Mouse (Mus musculus): ENCODE measurements around the gene Mrrf. TPM values are rescaled to one million over a fixed set of nuclear protein-coding genes. Genes with fewer than 3 reads are reported as not detected.

Mrrf gene
- polyA plus RNA-seq, 1 experiment from 2014 or later, result 27.2 TPM

DNA sequence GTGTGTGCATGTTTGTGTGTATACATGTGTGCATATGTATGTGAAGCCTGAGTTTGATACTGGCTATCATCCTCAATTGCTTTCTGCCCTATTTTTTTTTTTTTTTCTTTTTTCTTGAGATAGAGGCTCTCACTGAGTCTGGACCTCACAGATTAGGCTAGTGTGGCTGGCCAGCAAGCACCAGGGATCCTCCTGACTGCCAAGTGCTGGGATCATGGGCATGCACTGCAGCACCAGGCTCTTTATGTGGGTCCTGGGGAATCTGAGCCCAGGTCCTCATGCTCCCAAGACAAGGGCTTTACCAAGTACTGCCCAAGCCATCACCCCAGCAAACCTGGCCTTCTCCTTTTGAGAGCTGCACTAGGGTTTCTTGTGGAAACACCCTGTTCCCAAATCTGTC is 87.2 kb downstream of the Mrrf start:
- H3K4me2 ChIP-seq, result no peak overlapping the region
- H3K4me1 ChIP-seq (replicated peaks), result no peaks in the 10 kb centered on the region
- no peak overlapping the region for H3K4me3 ChIP-seq
- H3K27ac ChIP-seq, result no peak overlapping the region
- no peaks in the 10 kb centered on the region for H3K9me3 ChIP-seq
- ATAC-seq (ENCODE audit: low FRiP score), result no peak
- H3K9ac ChIP-seq, result no peak overlapping the region
- H3K36me3 ChIP-seq, result no peaks in the 10 kb centered on the region
- H3K27me3 ChIP-seq, result 0 out of 2 replicates have a peak, but pooled peaks cover 3% of the 10 kb centered on the region

DNA sequence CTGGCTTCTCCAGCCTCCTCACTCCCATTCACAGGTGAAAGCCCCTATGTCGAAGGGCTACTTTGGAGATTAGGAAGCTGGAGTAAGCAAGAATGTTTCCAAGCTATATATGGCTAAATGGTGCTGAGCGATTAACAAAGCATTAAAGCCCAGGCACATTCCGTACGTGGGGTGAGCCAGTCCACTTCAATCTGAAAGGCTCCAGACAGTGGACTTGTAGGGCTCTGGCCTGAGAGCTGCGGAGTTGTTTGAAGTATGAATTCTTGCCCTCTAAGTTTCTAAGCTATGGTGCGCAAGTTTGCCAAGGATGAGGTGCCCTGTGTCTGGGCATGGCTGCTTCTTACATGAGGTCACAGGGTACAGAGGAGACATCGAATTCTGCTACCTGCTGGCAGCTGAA is 88.0 kb downstream of the Mrrf start:
- WGBS, result 86% methylated on average over 7 of the region's 7 CpGs
- no peak overlapping the region for H3K27ac ChIP-seq

DNA sequence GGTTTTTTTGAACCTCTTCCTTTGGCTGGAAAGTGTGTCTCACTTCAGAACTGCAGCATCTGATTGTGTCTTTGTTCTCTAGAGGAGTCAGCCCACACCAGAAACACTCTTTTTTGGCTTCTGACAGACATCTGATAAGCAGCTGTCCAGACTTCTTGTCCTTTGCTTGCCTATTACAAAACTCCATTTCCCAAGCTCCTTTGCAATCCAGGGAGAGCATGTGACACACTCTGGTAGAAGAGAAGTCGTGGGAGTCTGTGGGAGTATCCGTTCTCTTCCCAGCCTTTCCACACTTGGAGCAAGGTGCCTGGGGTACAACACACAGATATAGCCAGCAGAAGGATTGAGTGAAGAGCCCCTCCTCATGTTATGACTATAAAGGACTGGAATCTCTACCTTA is 88.4 kb downstream of the Mrrf start:
- no peak overlapping the region for H3K4me2 ChIP-seq
- H3K4me3 ChIP-seq, result no peak overlapping the region
- 33% methylated on average over 2 of the region's 2 CpGs for WGBS
- H3K36me3 ChIP-seq, result no peaks in the 10 kb centered on the region
- no peaks in the 10 kb centered on the region for H3K9me3 ChIP-seq
- H3K4me1 ChIP-seq (replicated peaks), result no peaks in the 10 kb centered on the region
- no peak overlapping the region for H3K9ac ChIP-seq
- ATAC-seq (ENCODE audit: low FRiP score), result no peak
- H3K27ac ChIP-seq, result no peak overlapping the region
- H3K27me3 ChIP-seq, result 0 out of 2 replicates have a peak, but pooled peaks cover 11% of the 10 kb centered on the region

More for the DNA sequence above, 88.0 kb downstream of the Mrrf start:
- no peaks in the 10 kb centered on the region for H3K4me1 ChIP-seq (replicated peaks)
- H3K4me3 ChIP-seq, result no peak overlapping the region
- no peaks in the 10 kb centered on the region for H3K36me3 ChIP-seq
- no peak for ATAC-seq (ENCODE audit: low FRiP score)
- H3K27me3 ChIP-seq, result 0 out of 2 replicates have a peak, but pooled peaks cover 10% of the 10 kb centered on the region
- H3K9me3 ChIP-seq, result no peaks in the 10 kb centered on the region
- H3K9ac ChIP-seq, result no peak overlapping the region
- no peak overlapping the region for H3K4me2 ChIP-seq

DNA sequence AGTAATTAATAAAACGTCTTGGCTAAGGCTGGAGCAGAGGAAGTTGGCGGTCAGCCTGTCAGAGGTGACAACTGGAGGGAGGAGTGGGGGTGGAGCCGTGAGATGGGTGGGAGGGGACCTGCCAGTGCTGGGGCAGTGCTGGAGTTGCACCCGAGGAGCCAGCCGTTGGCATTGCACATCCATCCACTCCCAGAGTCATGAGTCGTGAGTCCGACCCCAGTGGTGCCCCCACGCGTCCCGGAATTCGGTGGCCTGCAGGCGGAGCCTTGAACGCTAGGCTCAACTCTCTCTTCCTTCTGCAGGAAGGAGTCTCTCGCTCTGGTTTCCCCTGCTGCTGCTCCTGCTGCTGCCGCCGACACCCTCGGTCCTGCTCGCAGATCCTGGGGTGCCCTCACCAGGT is 94.2 kb downstream of the Mrrf start, which contains the start of gene Ptgs1:
Gene Ptgs1, plus strand, starts transcription at position 61 of the 400 bp plus-strand sequence.
- Histone ChIP-seq H3K4me1 (replicated peaks) (peaks cover 9% of the 10 kb centered on the region), H3K9me3 (no peaks in the 10 kb centered on the region), H3K36me3 (no peaks in the 10 kb centered on the region), H3K27ac (no peak within 1 kb of the TSS), H3K27me3 (peaks cover 36% of the 10 kb centered on the region), H3K4me3 (peak within 1 kb of the TSS; percentile 37), H3K9ac (peak within 1 kb of the TSS; percentile 67), H3K4me2 (peak within 1 kb of the TSS; percentile 63)
- WGBS, result 3% methylated on average over 18 of the region's 18 CpGs
- ATAC-seq (ENCODE audit: low FRiP score), result peak; percentile 59

DNA sequence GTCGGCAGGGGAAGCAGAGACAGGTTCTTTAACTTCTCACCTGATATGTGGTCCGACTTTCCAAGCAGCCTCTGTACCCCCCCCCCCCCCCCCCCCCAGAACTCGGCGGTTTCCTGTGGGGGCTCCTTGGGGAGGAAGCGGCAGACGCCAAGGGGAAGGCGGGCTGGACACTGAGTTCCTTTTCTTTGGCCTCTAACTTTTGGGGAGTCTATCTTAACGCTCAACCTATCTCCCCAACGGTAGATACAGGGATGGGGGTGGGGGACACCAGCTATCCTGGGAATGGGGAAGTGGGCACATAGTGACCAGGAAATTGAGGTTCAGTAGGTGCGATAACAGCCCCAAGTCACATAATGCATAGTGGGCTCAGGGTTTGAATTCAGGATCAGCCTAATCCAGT is 94.8 kb downstream of the Mrrf start:
- ATAC-seq (ENCODE audit: low FRiP score), result no peak
- H3K9ac ChIP-seq, result peak overlapping the region; percentile 67; the same call in 1 of the 2 replicates

DNA sequence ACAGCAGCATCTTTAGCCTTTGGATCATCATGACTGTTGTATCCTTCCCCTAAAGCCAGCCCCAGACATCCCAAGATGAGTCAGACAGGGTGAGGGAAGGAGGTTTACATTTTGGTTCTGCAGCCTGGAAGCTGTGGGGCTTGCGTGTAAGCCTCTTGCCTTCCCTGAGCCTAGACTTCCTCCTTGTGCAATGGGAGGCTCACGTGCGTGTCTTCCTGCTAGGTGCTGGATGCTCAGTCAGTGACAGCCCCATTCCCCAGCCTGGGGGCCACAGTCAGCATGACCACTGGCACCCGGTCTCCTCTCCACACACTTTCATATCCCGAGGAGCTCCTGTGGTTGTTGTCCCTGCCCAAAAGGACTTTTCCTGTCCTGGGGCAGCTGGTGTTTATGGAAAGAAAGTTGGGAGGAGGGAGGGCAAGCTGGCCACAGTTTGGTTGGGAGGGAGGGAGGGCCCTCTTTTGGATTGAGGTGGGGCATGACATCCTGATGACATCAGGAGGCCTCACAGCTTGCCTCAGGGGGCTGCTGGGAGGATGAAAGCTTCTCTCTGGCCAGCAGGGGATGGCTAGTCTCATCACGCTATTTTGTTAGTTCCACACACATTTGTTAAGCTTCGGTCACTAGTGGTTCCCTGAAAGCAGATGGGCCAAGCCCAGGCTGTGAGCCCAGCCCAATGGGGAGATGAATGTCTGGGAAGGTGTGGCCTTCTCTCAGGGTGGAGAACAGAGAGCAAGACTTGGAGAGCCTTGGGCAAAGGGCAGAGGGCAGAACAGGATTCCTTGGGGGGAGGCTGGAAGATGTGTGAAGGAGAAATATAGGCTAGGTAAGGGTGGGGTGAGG is 98.6 kb downstream of the Mrrf start:
- H3K4me1 ChIP-seq (replicated peaks), result peaks cover 17% of the 10 kb centered on the region
- H3K9me3 ChIP-seq, result no peaks in the 10 kb centered on the region
- H3K4me2 ChIP-seq, result no peak overlapping the region
- H3K27ac ChIP-seq, result no peak overlapping the region
- H3K4me3 ChIP-seq, result no peak overlapping the region
- peaks cover 24% of the 10 kb centered on the region for H3K27me3 ChIP-seq
- WGBS, result 59% methylated on average over 7 of the region's 7 CpGs
- H3K36me3 ChIP-seq, result no peaks in the 10 kb centered on the region
- no peak overlapping the region for H3K9ac ChIP-seq
- no peak for ATAC-seq (ENCODE audit: low FRiP score)

More for the DNA sequence above, 94.8 kb downstream of the Mrrf start:
- peak overlapping the region; percentile 63 for H3K4me2 ChIP-seq
- peaks cover 36% of the 10 kb centered on the region for H3K27me3 ChIP-seq
- peaks cover 10% of the 10 kb centered on the region for H3K4me1 ChIP-seq (replicated peaks)
- peak overlapping the region; percentile 37 for H3K4me3 ChIP-seq
- 42% methylated on average over 8 of the region's 10 CpGs for WGBS
- no peaks in the 10 kb centered on the region for H3K9me3 ChIP-seq
- no peak overlapping the region for H3K27ac ChIP-seq
- no peaks in the 10 kb centered on the region for H3K36me3 ChIP-seq

DNA sequence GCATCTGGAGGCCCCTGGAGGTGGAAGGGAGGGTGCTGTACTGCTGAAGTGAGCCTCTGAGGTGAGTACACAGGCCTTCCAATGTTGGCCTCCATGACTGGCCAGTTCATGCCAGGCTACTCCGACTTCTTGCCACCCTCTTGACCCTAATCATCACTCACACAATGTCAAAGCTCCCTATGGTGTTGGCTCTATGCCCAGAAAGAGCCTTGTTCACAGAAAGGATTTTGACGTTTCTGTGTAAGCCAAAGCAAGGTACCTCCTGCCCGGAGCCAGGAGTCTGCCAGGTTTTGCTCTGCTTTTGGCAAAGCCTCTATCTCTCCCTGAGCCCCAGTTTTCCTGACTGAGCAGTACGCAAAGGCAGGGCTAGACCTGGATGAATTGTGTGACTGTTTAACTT is 99.7 kb downstream of the Mrrf start:
- H3K4me2 ChIP-seq, result no peak overlapping the region
- H3K4me3 ChIP-seq, result no peak overlapping the region
- peak; percentile 58; the same call in 1 of the 2 replicates for ATAC-seq (ENCODE audit: low FRiP score)
- no peak overlapping the region for H3K9ac ChIP-seq
- H3K36me3 ChIP-seq, result no peaks in the 10 kb centered on the region
- peaks cover 13% of the 10 kb centered on the region for H3K27me3 ChIP-seq
- H3K4me1 ChIP-seq (replicated peaks), result peaks cover 8% of the 10 kb centered on the region; the same call in 1 of the 2 replicates
- no peaks in the 10 kb centered on the region for H3K9me3 ChIP-seq
- no peak overlapping the region for H3K27ac ChIP-seq
- WGBS, result 52% methylated on average over 4 of the region's 4 CpGs

DNA sequence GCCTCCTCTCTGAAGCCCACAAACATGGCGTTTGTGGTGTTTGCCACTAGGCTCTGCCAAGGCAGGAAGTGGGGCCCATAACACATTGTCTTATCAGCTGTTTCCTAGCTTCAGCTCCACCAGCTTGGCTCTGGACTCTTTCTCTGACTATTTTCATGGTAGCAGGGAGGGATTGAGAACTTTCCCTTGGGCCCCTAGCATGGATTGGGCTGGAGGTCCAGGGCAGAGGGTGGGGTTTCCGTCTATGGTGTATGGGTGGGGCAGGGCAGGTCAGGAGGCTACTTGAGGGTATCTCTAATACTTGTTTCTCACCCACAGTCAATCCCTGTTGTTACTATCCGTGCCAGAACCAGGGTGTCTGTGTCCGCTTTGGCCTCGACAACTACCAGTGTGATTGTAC is 100.7 kb downstream of the Mrrf start:
- H3K4me1 ChIP-seq (replicated peaks), result peaks cover 8% of the 10 kb centered on the region; the same call in 1 of the 2 replicates
- no peak overlapping the region for H3K4me2 ChIP-seq
- no peak overlapping the region for H3K9ac ChIP-seq
- H3K4me3 ChIP-seq, result no peak overlapping the region
- 95% methylated on average over 5 of the region's 5 CpGs for WGBS
- H3K36me3 ChIP-seq, result no peaks in the 10 kb centered on the region
- H3K27ac ChIP-seq, result no peak overlapping the region
- peaks cover 4% of the 10 kb centered on the region; the same call in 1 of the 2 replicates for H3K27me3 ChIP-seq
- H3K9me3 ChIP-seq, result no peaks in the 10 kb centered on the region
- no peak for ATAC-seq (ENCODE audit: low FRiP score)

DNA sequence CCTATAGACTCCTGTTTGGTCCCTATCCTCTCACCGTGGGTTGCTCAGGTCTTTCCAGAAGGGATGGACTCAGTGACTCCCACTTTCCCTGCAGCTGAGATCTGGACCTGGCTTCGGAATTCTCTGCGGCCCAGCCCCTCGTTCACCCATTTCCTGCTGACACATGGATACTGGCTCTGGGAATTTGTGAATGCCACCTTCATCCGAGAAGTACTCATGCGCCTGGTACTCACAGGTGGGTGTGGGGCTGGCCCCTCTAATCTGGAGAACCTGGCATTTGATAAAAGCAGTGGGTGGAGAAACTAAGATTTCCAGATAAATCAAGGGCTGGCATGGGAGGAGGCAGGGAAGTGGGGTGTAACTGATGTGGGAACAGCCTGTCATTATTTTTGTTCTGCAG is 101.4 kb downstream of the Mrrf start:
- Histone ChIP-seq H3K4me3 (no peak overlapping the region), H3K4me1 (replicated peaks) (peaks cover 8% of the 10 kb centered on the region; the same call in 1 of the 2 replicates), H3K9ac (no peak overlapping the region), H3K36me3 (no peaks in the 10 kb centered on the region), H3K4me2 (no peak overlapping the region), H3K9me3 (no peaks in the 10 kb centered on the region), H3K27me3 (no peaks in the 10 kb centered on the region), H3K27ac (no peak overlapping the region)
- ATAC-seq (ENCODE audit: low FRiP score), result no peak
- 93% methylated on average over 6 of the region's 6 CpGs for WGBS

DNA sequence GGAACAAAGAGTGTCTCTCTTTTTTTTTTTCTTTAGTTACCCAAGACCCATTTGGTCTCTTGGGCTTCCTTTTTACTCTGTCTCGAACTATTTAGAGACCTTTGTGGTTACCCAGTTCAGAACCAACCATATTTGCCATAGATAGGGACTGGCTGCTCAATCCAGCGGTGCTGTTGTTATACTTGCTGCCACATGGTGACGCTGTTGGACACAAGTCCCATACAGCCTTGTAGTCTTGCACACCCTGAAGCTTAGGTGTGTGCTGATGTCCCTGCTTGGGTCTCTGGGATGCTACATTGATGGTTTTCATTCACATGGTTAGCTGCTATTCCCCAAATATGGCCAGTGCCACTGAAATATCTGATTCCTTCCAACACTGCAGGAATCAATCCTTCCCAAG is 102.3 kb downstream of the Mrrf start:
- H3K9me3 ChIP-seq, result no peaks in the 10 kb centered on the region
- H3K4me1 ChIP-seq (replicated peaks), result peaks cover 8% of the 10 kb centered on the region; the same call in 1 of the 2 replicates
- WGBS, result 79% methylated on average over 3 of the region's 3 CpGs
- no peak overlapping the region for H3K9ac ChIP-seq
- no peak overlapping the region for H3K4me2 ChIP-seq
- H3K36me3 ChIP-seq, result no peaks in the 10 kb centered on the region
- ATAC-seq (ENCODE audit: low FRiP score), result no peak
- no peak overlapping the region for H3K4me3 ChIP-seq
- no peaks in the 10 kb centered on the region for H3K27me3 ChIP-seq
- no peak overlapping the region for H3K27ac ChIP-seq

DNA sequence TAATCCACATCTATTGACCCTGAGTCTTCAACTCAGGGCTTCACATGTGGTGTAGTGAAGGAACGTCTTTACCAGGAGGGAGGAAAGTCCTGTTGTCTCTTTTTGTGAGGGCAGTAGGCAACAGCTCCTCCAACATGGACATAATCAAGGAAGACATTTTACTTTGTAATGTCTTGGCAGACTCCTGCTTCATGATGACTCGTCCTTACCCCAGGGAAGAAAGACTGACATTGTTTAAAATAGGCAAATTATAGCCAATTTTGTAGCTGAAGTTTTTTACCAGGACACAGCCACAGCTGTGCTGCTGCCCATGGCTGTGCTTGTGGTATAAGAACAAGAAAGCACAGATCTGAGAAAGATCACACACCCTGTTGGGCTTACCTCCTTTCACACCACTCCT is 102.8 kb downstream of the Mrrf start:
- 91% methylated on average over 2 of the region's 2 CpGs for WGBS
- no peak overlapping the region for H3K27ac ChIP-seq
- H3K4me2 ChIP-seq, result no peak overlapping the region
- H3K4me3 ChIP-seq, result no peak overlapping the region
- no peak for ATAC-seq (ENCODE audit: low FRiP score)
- H3K9me3 ChIP-seq, result no peaks in the 10 kb centered on the region
- no peak overlapping the region for H3K9ac ChIP-seq
- H3K27me3 ChIP-seq, result no peaks in the 10 kb centered on the region
- no peaks in the 10 kb centered on the region for H3K36me3 ChIP-seq
- peaks cover 8% of the 10 kb centered on the region; the same call in 1 of the 2 replicates for H3K4me1 ChIP-seq (replicated peaks)
